Mouse (Mus musculus) spleen, adult 2 months (tissue): ENCODE results near the gene Gm45808. TPM values are rescaled to one million over a fixed set of nuclear protein-coding genes. Genes with fewer than 3 reads are reported as not detected.
"Not testable (repeated sequence)": the region's sequence is repeated elsewhere in the genome, so short reads cannot be mapped to it uniquely, and the experiment has no call there.

Experiments
- DNase-seq, 2 experiments: peaks; one replicate each; pipeline versions ENCODE4 v3.0.0 to v3.0.0-alpha.2; 2012 to 2021; ENCODE audit warnings: low spot score in 2 of 2, low read depth in 1 of 2
- H3K27ac ChIP-seq: fragments of 200-500 bp; 2 replicates; pipeline ENCODE4 v1.5.1; 2012; ENCODE audit warnings: low read length, inconsistent platforms; ENCODE audit not compliant: insufficient read depth
- H3K27me3 ChIP-seq: fragments of 200-500 bp; 2 replicates; pipeline ENCODE4 v1.6.1; 2012; ENCODE audit warnings: mild to moderate bottlenecking, moderate library complexity, low read length, inconsistent platforms; ENCODE audit not compliant: control insufficient read depth, insufficient read depth
- H3K36me3 ChIP-seq: fragments of 200-500 bp; 2 replicates; pipeline ENCODE4 v1.6.1; 2012; ENCODE audit warnings: mild to moderate bottlenecking, low read length, inconsistent platforms; ENCODE audit not compliant: control insufficient read depth, insufficient read depth
- H3K4me1 ChIP-seq: fragments of 200-500 bp; 2 replicates; pipeline ENCODE4 v1.6.1; 2011; ENCODE audit warnings: inconsistent platforms; ENCODE audit not compliant: control insufficient read depth, insufficient read depth, insufficient read length
- H3K4me3 ChIP-seq: fragments of 200-500 bp; 2 replicates; pipeline ENCODE4 v1.5.1; 2011; ENCODE audit warnings: mild to moderate bottlenecking, inconsistent platforms; ENCODE audit not compliant: insufficient read depth, insufficient read length; ENCODE audit errors: extremely low read depth
- CTCF ChIP-seq: fragments of 200-500 bp; IDR thresholded peaks from 2 replicates; pipeline ENCODE4 v1.5.1; 2011; ENCODE audit warnings: mild to moderate bottlenecking, inconsistent platforms; ENCODE audit not compliant: insufficient read depth, insufficient read length, insufficient replicate concordance; ENCODE audit errors: extremely low read depth
- POLR2A ChIP-seq: fragments of 200-500 bp; IDR thresholded peaks from 2 replicates; pipeline ENCODE4 v1.6.1; 2011; ENCODE audit warnings: low read depth, low read length, inconsistent platforms
- WGBS: fragments of 180-500 bp; shearing (Covaris S2); methylation state at CpG from one replicate; pipeline ENCODE4 v1.1.7; 2018; 5-methylcytosine and 5-hydroxymethylcytosine counted together
- polyA plus RNA-seq: library from polyadenylated mRNA; depleted of rRNA; stranded (reverse); fragments of >200 nt; gene quantifications from 2 replicates; pipeline ENCODE4 v1.2.3, GENCODE M21; 2012

The Gm45808 gene
- polyA plus RNA-seq, 1 experiment: 0.13 TPM

- Histone ChIP-seq H3K4me1 (peaks cover 7% of the 10 kb centered on the region), H3K4me3 (peak overlapping the region; percentile 40; the same call in 1 of the 2 replicates), H3K36me3 (peaks cover 16% of the 10 kb centered on the region), H3K27ac (no peak overlapping the region), H3K27me3 (no peaks in the 10 kb centered on the region)
- WGBS: 52% methylated on average over 7 of the region's 7 CpGs
- TF ChIP-seq POLR2A: no peak
- TF ChIP-seq CTCF: no peak
- no peak for DNase-seq
These were observed 19.4 kb downstream of the Gm45808 start for GRCm38 (mm10) chr7:45467090-45467670.

DNA sequence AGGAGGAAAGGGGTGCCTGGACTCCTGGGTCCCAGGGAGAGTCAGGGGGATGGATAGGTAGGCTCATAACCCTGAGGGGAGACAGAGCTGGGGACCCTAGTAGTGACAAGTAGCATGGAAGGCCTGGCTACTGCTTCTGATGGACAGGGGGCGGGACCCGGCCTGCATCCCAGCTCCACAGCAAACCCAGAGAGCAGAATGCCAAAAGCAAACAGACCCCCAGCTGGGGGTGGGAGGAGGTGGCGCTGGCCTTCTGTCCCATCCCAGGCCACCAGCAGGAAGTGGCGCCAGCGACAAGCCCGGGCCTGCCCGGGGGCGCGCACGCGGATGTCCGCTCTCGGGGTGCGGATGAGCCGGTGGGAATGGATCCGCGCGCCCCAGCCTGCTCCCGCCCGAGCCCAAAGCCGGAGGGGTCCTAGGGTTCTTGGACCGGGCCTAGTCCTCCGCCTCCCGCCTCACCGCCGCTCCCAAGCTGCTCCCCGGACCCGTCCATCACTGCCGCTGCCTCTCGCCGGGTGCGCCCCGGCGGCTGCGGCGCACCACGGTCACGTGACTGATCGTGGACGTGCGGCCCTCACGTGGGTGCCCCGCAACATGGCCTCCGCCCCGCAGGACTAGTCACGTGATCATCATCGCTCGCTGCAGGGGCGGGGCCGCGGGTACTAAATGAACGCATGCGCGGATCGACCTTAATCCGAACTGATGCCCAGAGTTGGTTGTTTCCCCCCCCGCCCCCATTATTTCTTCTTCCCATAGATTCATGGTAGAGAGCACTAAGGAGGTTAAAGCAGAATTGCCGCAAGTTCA is 20.1 kb downstream of the Gm45808 start, which contains the start of gene Bax:
Gene Bax, minus strand, starts transcription at position 616 of the 807 bp plus-strand sequence.
- peak within 1 kb of the TSS; percentile 90 for H3K4me3 ChIP-seq
- H3K27ac ChIP-seq: peak within 1 kb of the TSS; percentile 79
- WGBS: 1% methylated on average over 58 of the region's 58 CpGs
- H3K4me1 ChIP-seq: peaks cover 7% of the 10 kb centered on the region
- DNase-seq: peak; percentile 89 to 94
- no peaks in the 10 kb centered on the region for H3K27me3 ChIP-seq
- TF ChIP-seq POLR2A (peak; percentile 88), CTCF (no peak)
- peaks cover 17% of the 10 kb centered on the region for H3K36me3 ChIP-seq

- TF ChIP-seq CTCF (no peak), POLR2A (no peak)
- no peaks in the 10 kb centered on the region for H3K27me3 ChIP-seq
- DNase-seq: no peak
- 0 out of 2 replicates have a peak overlapping the region, but pooled peaks have one; percentile 90 for H3K4me3 ChIP-seq
- no peak overlapping the region for H3K27ac ChIP-seq
- H3K4me1 ChIP-seq: peaks cover 7% of the 10 kb centered on the region
- 78% methylated on average over 9 of the region's 9 CpGs for WGBS
- H3K36me3 ChIP-seq: peaks cover 19% of the 10 kb centered on the region
These were observed 21.1 kb downstream of the Gm45808 start for GRCm38 (mm10) chr7:45465549-45465948.

- H3K4me3 ChIP-seq: no peak overlapping the region
- peaks cover 7% of the 10 kb centered on the region for H3K4me1 ChIP-seq
- 95% methylated on average over 12 of the region's 12 CpGs for WGBS
These were observed 21.5 kb downstream of the Gm45808 start for GRCm38 (mm10) chr7:45465112-45465511.

GRCm38 (mm10) chr7:45463987-45464778 is 22.4 kb downstream of the Gm45808 start:
- Histone ChIP-seq H3K27me3 (no peaks in the 10 kb centered on the region), H3K36me3 (peaks cover 19% of the 10 kb centered on the region), H3K27ac (no peak overlapping the region), H3K4me3 (no peak overlapping the region), H3K4me1 (peaks cover 7% of the 10 kb centered on the region)
- no peak for DNase-seq
- TF ChIP-seq CTCF (no peak), POLR2A (no peak)
- 93% methylated on average over 7 of the region's 7 CpGs for WGBS

More at GRCm38 (mm10) chr7:45465112-45465511, 21.5 kb downstream of the Gm45808 start:
- DNase-seq: no peak
- peaks cover 19% of the 10 kb centered on the region for H3K36me3 ChIP-seq
- TF ChIP-seq CTCF: no peak
- TF ChIP-seq POLR2A: no peak
- no peak overlapping the region for H3K27ac ChIP-seq
- H3K27me3 ChIP-seq: no peaks in the 10 kb centered on the region

DNA sequence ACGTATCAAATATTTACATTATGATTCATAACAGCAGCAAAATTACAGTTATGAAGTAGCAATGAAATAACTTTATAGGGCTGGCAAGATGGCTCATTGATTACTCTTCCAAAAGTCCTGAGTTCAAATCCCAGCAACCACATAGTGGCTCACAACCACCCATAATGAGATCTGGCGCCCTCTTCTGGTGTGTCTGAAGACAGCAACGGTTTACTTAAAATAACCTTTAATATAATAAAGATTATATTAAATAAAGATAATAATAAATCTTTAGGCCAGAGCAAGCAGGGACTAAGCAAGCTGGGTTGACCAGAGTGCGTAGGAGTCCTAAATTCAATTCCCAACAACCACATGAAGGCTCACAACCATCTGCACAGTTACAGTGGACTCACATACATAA is 23.7 kb downstream of the Gm45808 start:
- not testable (repeated sequence) for H3K4me1 ChIP-seq, H3K27ac ChIP-seq, H3K4me3 ChIP-seq, H3K27me3 ChIP-seq, DNase-seq
- 78% methylated on average over 4 of the region's 4 CpGs for WGBS
- peaks cover 27% of the 10 kb centered on the region for H3K36me3 ChIP-seq
